Mouse (Mus musculus): ENCODE data around the gene Slf1. TPM values are rescaled to one million over a fixed set of nuclear protein-coding genes. Genes with fewer than 3 reads are reported as not detected.
A peak's percentile ranks its signal among the peaks of the same experiment; 100 is the strongest.
"Not testable (repeated sequence)": the region's sequence is repeated elsewhere in the genome, so short reads cannot be mapped to it uniquely, and the experiment has no call there.

Slf1 gene
- 33.8 and 36.6 TPM in 2 replicates for polyA plus RNA-seq (2015; fragmentation: Nextera tagmentation; extraction: Ambion mirVana)

DNA sequence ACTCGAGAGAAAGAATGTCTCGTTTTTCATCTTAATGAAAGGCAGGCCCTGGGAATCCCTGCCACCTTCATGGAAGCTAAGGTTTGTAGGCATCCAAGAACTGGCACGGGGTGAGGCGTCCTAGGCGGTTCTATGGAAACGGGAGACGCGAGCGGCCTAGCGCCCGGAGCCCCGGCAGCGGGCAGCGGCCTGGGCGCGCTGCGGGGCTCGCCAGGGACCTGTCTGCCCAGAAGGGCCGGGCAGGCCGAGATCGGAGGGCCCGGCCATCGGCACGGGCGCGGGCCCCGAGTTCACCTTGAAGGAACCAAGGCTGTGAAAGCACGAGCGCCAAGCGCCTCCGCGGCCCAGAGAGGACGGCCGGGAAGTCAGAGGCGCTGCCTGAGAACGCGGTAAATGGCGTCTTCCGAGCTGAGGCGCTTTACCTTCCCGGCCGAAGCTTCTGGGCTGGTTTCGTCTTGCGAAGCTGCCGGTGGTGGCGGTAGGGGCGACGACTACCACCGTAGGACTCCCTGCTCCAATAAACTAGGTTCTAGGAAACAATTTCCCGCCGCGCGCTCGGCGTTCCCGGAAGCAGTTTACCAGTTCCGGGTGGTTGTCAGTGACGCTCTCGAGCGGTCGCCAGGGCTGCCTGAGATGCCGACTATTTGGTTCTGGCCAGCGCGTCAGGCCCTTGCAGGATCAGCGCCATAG is at the start of gene Slf1, which contains the start of gene 2210408I21Rik:
Gene Slf1 (minus strand): TSS at position 543 of the 690 bp plus-strand sequence.
Gene 2210408I21Rik (plus strand): TSS at position 610 of the 690 bp plus-strand sequence.
- Histone ChIP-seq H3K4me3 (replicated peaks) (peak within 1 kb of the TSS; percentile 75), H3K27me3 (no peaks in the 10 kb centered on the region), H3K4me1 (0 out of 2 replicates have a peak, but pooled peaks cover 5% of the 10 kb centered on the region), H3K36me3 (no peaks in the 10 kb centered on the region), H3K4me2 (replicated peaks) (peak within 1 kb of the TSS; percentile 58), H3K27ac (replicated peaks) (peak within 1 kb of the TSS; percentile 88), H3K9ac (peak within 1 kb of the TSS; percentile 82), H3K9me3 (replicated peaks) (no peaks in the 10 kb centered on the region)
- peak; percentile 96 for ATAC-seq (ENCODE audit: insufficient number of reproducible peaks, low FRiP score, low TSS enrichment, low read depth)
- under 1% methylated on average over 65 of the region's 65 CpGs for WGBS

GRCm38 (mm10) chr13:77177931-77178330 is 42.7 kb upstream of the Slf1 start:
- no peaks in the 10 kb centered on the region for H3K36me3 ChIP-seq
- no peaks in the 10 kb centered on the region for H3K9me3 ChIP-seq (replicated peaks)
- H3K27me3 ChIP-seq, result no peaks in the 10 kb centered on the region
- no peak overlapping the region for H3K4me2 ChIP-seq (replicated peaks)
- H3K27ac ChIP-seq (replicated peaks), result no peak overlapping the region
- no peak overlapping the region for H3K4me3 ChIP-seq (replicated peaks)
- H3K4me1 ChIP-seq, result no peaks in the 10 kb centered on the region
- H3K9ac ChIP-seq, result no peak overlapping the region
- no peak for ATAC-seq (ENCODE audit: insufficient number of reproducible peaks, low FRiP score, low TSS enrichment, low read depth)

GRCm38 (mm10) chr13:77140890-77141289 is 5.6 kb upstream of the Slf1 start:
- Histone ChIP-seq H3K27ac (replicated peaks) (no peak overlapping the region), H3K36me3 (no peaks in the 10 kb centered on the region), H3K4me2 (replicated peaks) (no peak overlapping the region), H3K4me3 (replicated peaks) (no peak overlapping the region), H3K4me1 (0 out of 2 replicates have a peak, but pooled peaks cover 5% of the 10 kb centered on the region), H3K27me3 (no peaks in the 10 kb centered on the region), H3K9ac (no peak overlapping the region), H3K9me3 (replicated peaks) (no peaks in the 10 kb centered on the region)
- ATAC-seq (ENCODE audit: insufficient number of reproducible peaks, low FRiP score, low TSS enrichment, low read depth), result no peak
- WGBS, result 94% methylated on average over 2 of the region's 2 CpGs

DNA sequence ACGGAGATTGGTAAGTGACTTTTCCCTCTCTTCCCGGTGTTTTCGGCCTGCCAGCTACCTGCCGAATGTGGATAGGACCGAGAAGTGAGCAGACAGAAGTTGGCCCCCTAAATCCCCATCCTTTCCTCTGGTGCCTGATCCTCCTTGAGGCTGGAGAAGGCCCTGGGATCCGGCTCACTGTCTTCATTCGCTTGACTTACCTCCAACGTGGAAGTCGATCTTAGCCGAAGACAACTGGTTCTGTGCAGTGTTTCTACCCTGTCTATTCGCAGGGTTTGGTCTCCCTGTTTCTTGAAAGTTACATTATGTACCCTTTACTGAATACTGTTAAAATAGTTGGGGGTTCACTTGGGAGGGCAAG is 328 bp upstream of the Slf1 start:
- Histone ChIP-seq H3K4me2 (replicated peaks) (peak overlapping the region; percentile 53), H3K4me3 (replicated peaks) (peak overlapping the region; percentile 75), H3K9me3 (replicated peaks) (no peaks in the 10 kb centered on the region), H3K9ac (peak overlapping the region; percentile 47), H3K27me3 (no peaks in the 10 kb centered on the region), H3K36me3 (no peaks in the 10 kb centered on the region), H3K4me1 (0 out of 2 replicates have a peak, but pooled peaks cover 5% of the 10 kb centered on the region), H3K27ac (replicated peaks) (peak overlapping the region; percentile 88; the same call in 1 of the 2 replicates)
- peak; percentile 64; the same call in 1 of the 2 replicates for ATAC-seq (ENCODE audit: insufficient number of reproducible peaks, low FRiP score, low TSS enrichment, low read depth)
- under 1% methylated on average over 11 of the region's 11 CpGs for WGBS

DNA sequence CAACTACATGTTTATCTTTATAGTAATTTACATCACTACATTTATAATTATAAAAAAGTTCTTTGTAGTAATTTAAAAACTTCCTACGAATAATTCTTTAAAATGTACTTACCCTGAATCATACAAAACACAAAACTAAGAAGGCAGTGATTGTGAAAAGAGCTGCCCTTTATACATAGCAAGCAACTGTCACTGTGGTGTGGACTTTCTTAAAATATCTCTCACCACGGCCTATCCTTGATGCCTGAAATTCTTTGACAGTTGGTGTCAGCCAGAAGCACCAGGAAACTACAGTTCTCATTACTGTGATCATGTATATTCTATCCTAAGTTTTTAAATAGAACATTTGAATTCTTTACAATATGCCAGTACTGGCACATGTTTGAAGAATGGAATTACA is 4.1 kb downstream of the Slf1 start:
- Histone ChIP-seq H3K4me3 (replicated peaks) (no peak overlapping the region), H3K4me2 (replicated peaks) (no peak overlapping the region), H3K9me3 (replicated peaks) (no peaks in the 10 kb centered on the region), H3K27ac (replicated peaks) (no peak overlapping the region), H3K27me3 (no peaks in the 10 kb centered on the region), H3K9ac (no peak overlapping the region), H3K4me1 (0 out of 2 replicates have a peak, but pooled peaks cover under 1% of the 10 kb centered on the region), H3K36me3 (no peaks in the 10 kb centered on the region)
- 79% methylated on average over 2 of the region's 2 CpGs for WGBS
- no peak for ATAC-seq (ENCODE audit: insufficient number of reproducible peaks, low FRiP score, low TSS enrichment, low read depth)

DNA sequence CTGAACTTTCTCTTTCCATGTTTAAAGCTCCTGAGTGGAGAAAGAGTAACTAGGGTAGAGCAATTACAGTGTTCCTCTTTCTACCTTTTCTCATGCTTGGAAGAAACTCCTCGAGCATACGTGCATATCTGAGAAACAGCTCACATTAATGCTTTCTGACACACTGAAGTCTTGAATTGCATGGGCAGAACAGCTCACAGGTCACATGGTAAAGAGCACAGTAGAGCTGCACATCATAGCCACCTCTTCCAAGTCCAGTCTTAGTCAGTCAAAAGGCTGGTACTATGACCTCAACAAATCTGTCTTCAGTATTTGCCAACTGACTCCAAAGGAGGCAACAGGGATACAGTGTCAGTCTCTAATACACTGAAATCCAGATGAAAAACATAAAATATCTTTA is 7.0 kb downstream of the Slf1 start:
- no peak overlapping the region for H3K4me2 ChIP-seq (replicated peaks)
- 64% methylated on average over 2 of the region's 2 CpGs for WGBS
- no peak overlapping the region for H3K27ac ChIP-seq (replicated peaks)
- ATAC-seq (ENCODE audit: insufficient number of reproducible peaks, low FRiP score, low TSS enrichment, low read depth), result no peak
- no peaks in the 10 kb centered on the region for H3K9me3 ChIP-seq (replicated peaks)
- H3K27me3 ChIP-seq, result no peaks in the 10 kb centered on the region
- no peak overlapping the region for H3K9ac ChIP-seq
- H3K36me3 ChIP-seq, result peaks cover 7% of the 10 kb centered on the region; the same call in 1 of the 2 replicates
- no peaks in the 10 kb centered on the region for H3K4me1 ChIP-seq
- no peak overlapping the region for H3K4me3 ChIP-seq (replicated peaks)

DNA sequence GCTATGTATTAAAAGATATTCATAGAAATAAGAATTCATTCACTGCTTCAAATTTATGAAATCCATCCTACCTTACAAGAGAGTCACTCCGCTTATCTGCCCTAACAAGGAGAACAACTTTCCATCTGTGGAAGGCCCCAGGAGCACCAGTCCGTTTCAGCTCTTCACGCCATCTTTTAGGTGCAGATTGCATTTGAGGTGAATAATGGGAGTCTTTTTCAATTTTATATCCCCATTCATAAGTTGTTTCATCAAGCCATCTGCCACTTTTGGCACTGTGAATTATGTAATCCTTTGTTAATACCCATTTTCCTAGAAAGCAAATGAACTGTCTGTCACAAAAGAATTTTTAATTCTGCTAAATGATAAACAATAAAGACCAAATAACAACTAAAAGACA is 10.1 kb downstream of the Slf1 start:
- Histone ChIP-seq H3K9me3 (replicated peaks) (no peaks in the 10 kb centered on the region), H3K9ac (no peak overlapping the region), H3K4me2 (replicated peaks) (no peak overlapping the region), H3K4me3 (replicated peaks) (no peak overlapping the region), H3K36me3 (peaks cover 7% of the 10 kb centered on the region; the same call in 1 of the 2 replicates), H3K27ac (replicated peaks) (no peak overlapping the region), H3K4me1 (no peaks in the 10 kb centered on the region), H3K27me3 (no peaks in the 10 kb centered on the region)
- ATAC-seq (ENCODE audit: insufficient number of reproducible peaks, low FRiP score, low TSS enrichment, low read depth), result no peak
- WGBS, result 94% methylated on average over 3 of the region's 3 CpGs

DNA sequence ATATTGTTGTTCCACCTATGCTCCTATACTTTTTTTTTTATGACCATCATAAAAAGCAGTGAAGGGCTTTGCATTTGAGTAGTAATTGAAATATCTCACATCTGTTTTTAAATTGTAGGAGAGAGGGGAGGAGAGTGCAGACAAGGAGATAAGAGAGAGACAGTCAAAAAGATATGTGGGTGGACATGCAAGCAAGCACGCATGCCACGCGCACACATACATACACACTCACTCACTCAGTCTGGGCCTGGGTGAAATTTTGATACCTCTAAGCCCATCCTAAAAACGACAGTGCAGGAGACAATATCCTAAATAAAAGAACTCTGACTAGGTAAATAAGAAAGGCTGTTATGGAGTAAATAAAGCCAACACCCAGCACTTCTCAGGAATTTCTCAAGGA is 16.6 kb downstream of the Slf1 start:
- H3K36me3 ChIP-seq, result no peaks in the 10 kb centered on the region
- H3K9me3 ChIP-seq (replicated peaks), result no peaks in the 10 kb centered on the region
- no peaks in the 10 kb centered on the region for H3K27me3 ChIP-seq
- no peak for ATAC-seq (ENCODE audit: insufficient number of reproducible peaks, low FRiP score, low TSS enrichment, low read depth)
- no peaks in the 10 kb centered on the region for H3K4me1 ChIP-seq
- WGBS, result 93% methylated on average over 4 of the region's 4 CpGs
- H3K4me2 ChIP-seq (replicated peaks), result no peak overlapping the region
- H3K9ac ChIP-seq, result no peak overlapping the region
- H3K27ac ChIP-seq (replicated peaks), result no peak overlapping the region
- no peak overlapping the region for H3K4me3 ChIP-seq (replicated peaks)

- Histone ChIP-seq H3K4me1 (no peaks in the 10 kb centered on the region), H3K27me3 (no peaks in the 10 kb centered on the region), H3K36me3 (peaks cover 10% of the 10 kb centered on the region; the same call in 1 of the 2 replicates), H3K4me2 (replicated peaks) (no peak overlapping the region), H3K27ac (replicated peaks) (no peak overlapping the region), H3K9ac (no peak overlapping the region), H3K4me3 (replicated peaks) (no peak overlapping the region), H3K9me3 (replicated peaks) (no peaks in the 10 kb centered on the region)
- no peak for ATAC-seq (ENCODE audit: insufficient number of reproducible peaks, low FRiP score, low TSS enrichment, low read depth)
Observed at GRCm38 (mm10) chr13:77107734-77108133, 27.5 kb downstream of the Slf1 start.

DNA sequence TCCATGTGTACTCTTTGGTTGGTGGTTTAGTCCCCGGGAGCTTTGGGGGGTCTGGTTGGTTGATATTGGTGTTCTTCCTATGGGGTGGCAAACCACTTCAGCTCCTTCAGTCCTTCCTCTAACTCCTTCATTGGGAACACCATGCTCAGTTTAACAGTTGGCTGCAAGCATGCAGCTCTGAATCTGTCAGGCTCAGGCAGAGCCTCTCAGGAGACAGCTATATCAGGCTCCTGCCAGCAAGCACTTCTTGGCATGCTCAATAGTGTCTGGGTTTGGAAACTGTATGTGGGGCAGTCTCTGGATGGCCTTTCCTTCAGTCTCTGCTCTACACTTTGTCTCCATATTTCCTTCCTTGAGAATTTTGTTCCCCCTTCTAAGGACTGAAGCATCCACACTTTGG is 42.4 kb downstream of the Slf1 start:
- H3K9me3 ChIP-seq (replicated peaks); H3K9ac ChIP-seq; H3K4me3 ChIP-seq (replicated peaks); ATAC-seq (ENCODE audit: insufficient number of reproducible peaks, low FRiP score, low TSS enrichment, low read depth); H3K27ac ChIP-seq (replicated peaks); H3K36me3 ChIP-seq; H3K27me3 ChIP-seq; H3K4me1 ChIP-seq; H3K4me2 ChIP-seq (replicated peaks): not testable (repeated sequence)
- WGBS, result 97% methylated on average over 1 of the region's 1 CpGs

GRCm38 (mm10) chr13:77072030-77072429 is 63.2 kb downstream of the Slf1 start:
- Histone ChIP-seq H3K27ac (replicated peaks) (no peak overlapping the region), H3K4me1 (no peaks in the 10 kb centered on the region), H3K27me3 (no peaks in the 10 kb centered on the region), H3K4me2 (replicated peaks) (no peak overlapping the region), H3K36me3 (peaks cover 5% of the 10 kb centered on the region), H3K4me3 (replicated peaks) (no peak overlapping the region), H3K9ac (no peak overlapping the region), H3K9me3 (replicated peaks) (no peaks in the 10 kb centered on the region; the same call in 1 of the 2 replicates)
- ATAC-seq (ENCODE audit: insufficient number of reproducible peaks, low FRiP score, low TSS enrichment, low read depth), result no peak

DNA sequence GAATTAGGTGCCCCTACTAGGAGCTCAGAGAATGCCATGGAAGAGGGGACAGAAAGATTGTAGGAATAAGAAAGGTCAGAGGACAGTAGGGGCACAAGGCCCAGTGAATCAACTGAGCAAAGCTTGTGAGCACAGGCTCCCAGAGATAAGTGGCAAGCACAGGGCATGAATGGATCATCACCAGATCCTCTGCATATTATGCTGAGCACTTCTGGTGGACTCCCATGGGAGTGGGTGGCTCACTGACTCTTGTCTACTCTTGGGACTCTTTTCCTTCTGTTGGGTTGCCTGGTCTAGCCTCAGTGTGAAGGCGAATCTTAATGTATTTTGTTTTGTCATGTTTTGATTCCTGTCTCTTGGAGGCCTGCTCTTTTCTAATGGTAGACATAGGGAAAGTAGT is 66.4 kb downstream of the Slf1 start:
- Histone ChIP-seq H3K4me1 (no peaks in the 10 kb centered on the region), H3K4me2 (replicated peaks) (no peak overlapping the region), H3K9ac (no peak overlapping the region), H3K9me3 (replicated peaks) (no peaks in the 10 kb centered on the region), H3K4me3 (replicated peaks) (no peak overlapping the region), H3K27ac (replicated peaks) (no peak overlapping the region), H3K36me3 (no peaks in the 10 kb centered on the region), H3K27me3 (no peaks in the 10 kb centered on the region)
- ATAC-seq (ENCODE audit: insufficient number of reproducible peaks, low FRiP score, low TSS enrichment, low read depth), result no peak
- 100% methylated on average over 1 of the region's 1 CpGs for WGBS
